Mouse (Mus musculus) heart, embryonic 15.5 days (tissue): ENCODE measurements around the gene Kif21a. TPM values are rescaled to one million over a fixed set of nuclear protein-coding genes. Genes with fewer than 3 reads are reported as not detected.

Experiments
- ATAC-seq: fragments of 200-750 bp; cut with Nextera tagmentation; replicated peaks from 2 replicates; pipeline ENCODE4 v1.8.0; 2017; ENCODE audit warnings: low read depth, moderate TSS enrichment; ENCODE audit not compliant: insufficient number of reproducible peaks, insufficient read depth, low FRiP score
- H3K27ac ChIP-seq: fragments of 300-500 bp; sonication (generic); 2 replicates; pipeline ENCODE4 v1.5.1; 2015; ENCODE audit warnings: mild to moderate bottlenecking, inconsistent platforms
- H3K27me3 ChIP-seq: fragments of 300-500 bp; sonication (generic); 2 replicates; pipeline ENCODE4 v1.6.1; 2015; ENCODE audit warnings: inconsistent platforms
- H3K36me3 ChIP-seq: fragments of 300-500 bp; sonication (generic); 2 replicates; pipeline ENCODE4 v1.6.1; 2015; ENCODE audit warnings: mild to moderate bottlenecking, inconsistent platforms
- H3K4me1 ChIP-seq: fragments of 300-500 bp; sonication (generic); replicated peaks from 2 replicates; pipeline ENCODE4 v1.6.1; 2015; ENCODE audit warnings: inconsistent platforms
- H3K4me2 ChIP-seq: fragments of 300-500 bp; sonication (generic); 2 replicates; pipeline ENCODE4 v1.6.1; 2015; ENCODE audit warnings: inconsistent platforms, mild to moderate bottlenecking, moderate library complexity
- H3K4me3 ChIP-seq: fragments of 300-500 bp; sonication (generic); 2 replicates; pipeline ENCODE4 v1.5.1; 2015; ENCODE audit warnings: mild to moderate bottlenecking, inconsistent platforms
- H3K9ac ChIP-seq: fragments of 300-500 bp; sonication (generic); 2 replicates; pipeline ENCODE4 v1.6.1; 2015; ENCODE audit warnings: mild to moderate bottlenecking, inconsistent platforms
- H3K9me3 ChIP-seq: fragments of 300-500 bp; sonication (generic); replicated peaks from 2 replicates; pipeline ENCODE4 v1.6.1; 2016; ENCODE audit warnings: inconsistent platforms
- WGBS: fragments of 180-500 bp; shearing (Covaris S2); methylation state at CpG from one replicate; pipeline ENCODE4 v1.1.7; 2015; ENCODE audit warnings: mixed read lengths; 5-methylcytosine and 5-hydroxymethylcytosine counted together
- polyA plus RNA-seq: library from polyadenylated mRNA; unstranded; fragments of >200 nt; fragmentation: Nextera tagmentation; extraction: Ambion mirVana; gene quantifications from 2 replicates; pipeline ENCODE4 v1.2.1, GENCODE M21; 2015

Kif21a gene
- polyA plus RNA-seq, 1 experiment from 2014 or later = 4.1 TPM

DNA sequence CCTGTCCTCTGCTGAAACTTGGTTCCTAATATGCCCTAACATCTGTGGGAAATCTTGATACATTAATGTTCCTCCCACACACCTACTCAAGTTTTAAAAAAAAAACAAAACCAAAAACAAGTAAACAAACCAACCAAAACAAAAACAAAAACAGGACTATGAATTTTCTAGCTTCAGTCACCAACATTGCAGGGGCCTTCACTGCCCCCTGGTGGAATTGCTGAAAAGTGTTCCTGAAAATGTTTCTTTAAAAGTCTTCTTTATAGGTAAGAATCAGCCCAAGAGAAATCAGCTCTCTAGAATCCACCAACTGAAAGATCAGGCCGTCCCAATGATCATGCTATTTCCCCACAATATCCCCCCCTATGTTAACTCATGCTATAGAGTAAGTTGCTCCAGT, 120.7 kb downstream of the Kif21a start:
- ATAC-seq = no peak
- Histone ChIP-seq H3K27me3 (no peaks in the 10 kb centered on the region), H3K4me1 (no peaks in the 10 kb centered on the region), H3K9ac (no peak overlapping the region), H3K4me2 (no peak overlapping the region), H3K9me3 (no peaks in the 10 kb centered on the region), H3K36me3 (no peaks in the 10 kb centered on the region), H3K27ac (no peak overlapping the region), H3K4me3 (no peak overlapping the region)
- 34% methylated on average over 1 of the region's 1 CpGs for WGBS

DNA sequence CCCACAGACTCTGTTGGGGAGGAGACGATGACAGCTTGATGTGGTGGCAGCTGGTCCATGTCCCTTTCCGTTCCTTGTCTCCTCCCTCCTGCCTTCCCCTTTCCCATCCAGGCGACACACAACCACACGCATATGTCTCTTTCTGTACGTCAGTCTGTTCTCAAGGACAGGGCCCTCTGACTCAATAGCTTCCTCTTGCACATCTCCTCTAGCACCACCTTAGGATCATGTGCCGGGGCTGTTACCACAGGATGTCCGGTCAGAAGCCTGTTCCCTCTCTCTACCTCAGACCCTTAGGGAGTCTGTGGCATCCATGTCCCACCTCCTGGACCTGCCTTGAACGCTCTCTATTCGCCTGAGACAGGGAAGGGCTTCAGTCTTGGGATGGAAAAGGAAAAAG, 153.3 kb downstream of the Kif21a start:
- Histone ChIP-seq H3K4me2 (no peak overlapping the region), H3K27me3 (no peaks in the 10 kb centered on the region), H3K36me3 (no peaks in the 10 kb centered on the region), H3K9ac (no peak overlapping the region), H3K9me3 (no peaks in the 10 kb centered on the region), H3K27ac (no peak overlapping the region), H3K4me3 (no peak overlapping the region), H3K4me1 (no peaks in the 10 kb centered on the region)
- ATAC-seq = no peak
- 65% methylated on average over 9 of the region's 9 CpGs for WGBS

DNA sequence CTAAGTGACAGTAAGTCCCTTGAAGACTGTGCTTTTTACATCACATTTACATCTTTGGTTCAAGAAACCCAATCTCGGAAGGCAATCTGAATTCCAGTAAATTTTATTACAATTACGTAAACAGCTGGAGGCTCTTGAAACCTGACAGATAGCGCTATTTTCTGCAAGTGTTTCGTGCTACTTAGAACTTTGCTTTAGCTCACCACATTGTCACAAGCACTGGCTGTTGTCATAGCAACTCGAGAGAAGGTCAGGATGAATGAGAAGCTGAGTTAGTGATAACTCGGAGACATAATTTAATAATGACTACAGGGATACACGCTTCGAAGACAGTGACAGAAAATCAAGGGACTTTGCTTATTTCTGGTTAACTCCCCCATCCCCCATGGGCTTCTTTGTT, 162.3 kb downstream of the Kif21a start:
- no peaks in the 10 kb centered on the region for H3K4me1 ChIP-seq
- WGBS = 70% methylated on average over 8 of the region's 8 CpGs

More for the DNA sequence above, 162.3 kb downstream of the Kif21a start:
- no peak for ATAC-seq
- Histone ChIP-seq H3K27ac (no peak overlapping the region), H3K4me2 (no peak overlapping the region), H3K36me3 (no peaks in the 10 kb centered on the region), H3K9ac (no peak overlapping the region), H3K9me3 (no peaks in the 10 kb centered on the region), H3K4me3 (no peak overlapping the region), H3K27me3 (no peaks in the 10 kb centered on the region)

Other genes with a start within 250 kb of the Kif21a start
- gene Abcd2, start 141.9 kb upstream of the Kif21a start, polyA plus RNA-seq = 0.55 and 1.0 TPM in 2 replicates
- not detected in 2 replicates for gene CN725425, start 149.5 kb upstream of the Kif21a start, polyA plus RNA-seq